Mouse (Mus musculus): ENCODE measurements around the gene Gm19426.
"Not testable (repeated sequence)": the region's sequence is repeated elsewhere in the genome, so short reads cannot be mapped to it uniquely, and the experiment has no call there.

Gm19426 gene

GRCm38 (mm10) chr2:84744126-84744525 is 671 bp upstream of the Gm19426 start:
- DNase-seq = no peak

- DNase-seq = peak; percentile 41
Observed at GRCm38 (mm10) chr2:84742451-84743283, 788 bp downstream of the Gm19426 start.

GRCm38 (mm10) chr2:84741841-84742450 is 1.5 kb downstream of the Gm19426 start:
- DNase-seq = peak; percentile 31

GRCm38 (mm10) chr2:84740608-84741333 is 2.7 kb downstream of the Gm19426 start:
- DNase-seq = no peak

GRCm38 (mm10) chr2:84738271-84738911 is 5.1 kb downstream of the Gm19426 start:
- DNase-seq = peak; percentile 40

GRCm38 (mm10) chr2:84737451-84737925 is 6.0 kb downstream of the Gm19426 start:
- no peak for DNase-seq

GRCm38 (mm10) chr2:84736312-84737161 is 6.9 kb downstream of the Gm19426 start:
- DNase-seq = no peak

GRCm38 (mm10) chr2:84735346-84735920 is 8.0 kb downstream of the Gm19426 start:
- no peak for DNase-seq

GRCm38 (mm10) chr2:84734919-84735318 is 8.5 kb downstream of the Gm19426 start:
- no peak for DNase-seq

GRCm38 (mm10) chr2:84734351-84734864 is 9.0 kb downstream of the Gm19426 start:
- no peak for DNase-seq

GRCm38 (mm10) chr2:84733579-84734300 is 9.7 kb downstream of the Gm19426 start, which contains the start of gene Ypel4:
Gene Ypel4, plus strand, starts transcription at chr2:84734058.
- peak; percentile 45 for DNase-seq

- no peak for DNase-seq
Observed at GRCm38 (mm10) chr2:84732394-84732793, 11.1 kb downstream of the Gm19426 start.

- no peak for DNase-seq
Observed at GRCm38 (mm10) chr2:84731206-84731605, 12.2 kb downstream of the Gm19426 start.

- DNase-seq = not testable (repeated sequence)
Observed at GRCm38 (mm10) chr2:84728191-84728590, 15.3 kb downstream of the Gm19426 start.

GRCm38 (mm10) chr2:84727172-84727858 is 16.1 kb downstream of the Gm19426 start, which contains the start of gene Clp1:
Gene Clp1, minus strand, starts transcription at chr2:84727350.
- peak; percentile 95 for DNase-seq

- no peak for DNase-seq
Observed at GRCm38 (mm10) chr2:84726716-84727115, 16.7 kb downstream of the Gm19426 start.

GRCm38 (mm10) chr2:84725770-84726169 is 17.7 kb downstream of the Gm19426 start:
- DNase-seq = no peak

GRCm38 (mm10) chr2:84723856-84724255 is 19.6 kb downstream of the Gm19426 start:
- DNase-seq = no peak

GRCm38 (mm10) chr2:84721182-84721581 is 22.3 kb downstream of the Gm19426 start:
- DNase-seq = no peak

GRCm38 (mm10) chr2:84720718-84721117 is 22.7 kb downstream of the Gm19426 start:
- no peak for DNase-seq
